Mouse (Mus musculus) left cerebral cortex, postnatal 14 days (tissue): ENCODE data around the gene Zfp59. TPM values are rescaled to one million over a fixed set of nuclear protein-coding genes. Genes with fewer than 3 reads are reported as not detected.
"Not testable (repeated sequence)": the region's sequence is repeated elsewhere in the genome, so short reads cannot be mapped to it uniquely, and the experiment has no call there.

Source experiments
- DNase-seq, 2 experiments: peaks; one replicate each; pipeline ENCODE4 v3.0.0; 2021 to 2022; ENCODE audit warnings: low spot score in 2 of 2, mixed read lengths in 1 of 2
- intact Hi-C: fragments of 180-260 bp; cut with DNase I; formaldehyde crosslinking; loops from one replicate; pipeline ENCODE4 v1.15.1; 2025
- total RNA-seq, 2 experiments: library from RNA; stranded (reverse); gene quantifications; 2 replicates each; pipeline ENCODE4 v1.2.3; 2021

Gene Zfp59
- total RNA-seq, 2 experiments from 2014 or later: 4.0 to 4.5 TPM

GRCm38 (mm10) chr7:27859301-27860251 lies 21.2 kb downstream of the Zfp59 start:
- no peak for DNase-seq
- intact Hi-C loops: no loop called here

- intact Hi-C loops: no loop called here
- peak; percentile 54 to 66 for DNase-seq
Observed at GRCm38 (mm10) chr7:27860396-27861235, 22.2 kb downstream of the Zfp59 start.

GRCm38 (mm10) chr7:27862578-27862977 lies 24.2 kb downstream of the Zfp59 start:
- DNase-seq, intact Hi-C loops: not testable (repeated sequence)

GRCm38 (mm10) chr7:27881721-27882120 lies 43.3 kb downstream of the Zfp59 start:
- no peak for DNase-seq
- intact Hi-C loops: no loop called here

- no peak for DNase-seq
- intact Hi-C loops: no loop called here
Observed at GRCm38 (mm10) chr7:27900601-27901000, 62.2 kb downstream of the Zfp59 start.

- intact Hi-C loops: no loop called here
- DNase-seq: no peak
Observed at GRCm38 (mm10) chr7:27905061-27905848, 66.8 kb downstream of the Zfp59 start.

Other genes with a start within 250 kb of the Zfp59 start
- gene Akt2, start 247.1 kb upstream of the Zfp59 start, total RNA-seq: 100 to 1,000 TPM; 114 to 147 TPM
- gene Ttc9b, start 184.7 kb upstream of the Zfp59 start, total RNA-seq: 100 to 1,000 TPM; 158 to 159 TPM
- 100 to 1,000 TPM; 228 to 233 TPM for gene Map3k10, start 164.0 kb upstream of the Zfp59 start, total RNA-seq
- gene Zfp607b, start 149.3 kb upstream of the Zfp59 start, total RNA-seq: 1 to 10 TPM; 8.0 to 8.1 TPM
- 10 to 100 TPM; 33.7 to 34.4 TPM for gene Zfp60, start 107.2 kb upstream of the Zfp59 start, total RNA-seq
- 1 to 10 TPM; 8.1 to 8.7 TPM for gene Zfp626, start 31.4 kb upstream of the Zfp59 start, total RNA-seq
- 1 to 10 TPM; 1.5 to 2.3 TPM for gene Zfp607a, start 18.9 kb downstream of the Zfp59 start, total RNA-seq
- gene Zfp974, start 90.9 kb downstream of the Zfp59 start, total RNA-seq: 10 to 100 TPM; 12.9 to 13.1 TPM
- gene Zfp780b, start 140.6 kb downstream of the Zfp59 start, total RNA-seq: 10 to 100 TPM; 22.2 to 22.5 TPM
- gene Zfp850, start 175.5 kb downstream of the Zfp59 start, total RNA-seq: 1 to 10 TPM; 4.5 to 4.9 TPM
- gene Psmc4, start 211.5 kb downstream of the Zfp59 start, total RNA-seq: 100 to 1,000 TPM; 128 to 130 TPM
- under 1 TPM; 0.08 to 0.15 TPM for gene Fcgbp, start 232.6 kb downstream of the Zfp59 start, total RNA-seq